16 mouse cellular contexts compared by ENCODE assay signal in the genomic region with DNA sequence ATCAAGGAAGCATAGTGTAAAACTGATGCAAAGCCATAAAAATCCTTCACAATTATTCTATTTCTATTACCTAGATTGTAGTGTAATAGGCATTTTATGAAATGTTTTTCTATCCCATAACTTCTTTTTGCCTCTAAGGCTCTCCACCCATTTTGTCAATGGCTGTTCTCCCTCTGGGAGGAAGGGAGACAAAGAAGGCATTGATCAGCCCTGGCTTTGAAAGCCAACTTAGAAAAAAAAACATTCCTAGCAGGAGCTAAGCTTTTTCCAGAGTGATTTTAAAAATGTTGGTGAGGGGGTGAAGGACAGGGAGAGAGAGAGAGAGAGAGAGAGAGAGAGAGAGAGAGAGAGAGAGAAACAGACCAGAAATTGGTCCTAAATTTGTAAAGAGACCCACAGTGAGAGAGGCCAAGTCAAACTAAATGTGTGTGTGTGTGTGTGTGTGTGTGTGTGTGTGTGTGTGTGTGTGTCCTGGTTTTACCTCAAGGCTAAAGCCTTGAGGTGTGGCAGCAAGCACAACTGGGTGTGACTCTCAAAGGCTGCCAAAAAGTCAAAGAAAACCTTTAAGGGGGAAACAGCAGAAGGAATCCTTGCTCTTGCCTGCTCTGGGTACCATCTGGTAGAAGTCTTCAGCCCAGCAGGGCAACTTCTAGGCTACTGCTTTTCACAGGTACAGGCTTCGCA.
A peak's percentile ranks its signal among the peaks of the same experiment; 100 is the strongest.
DNase-seq lines count a peak whose midpoint lies in the region; TF ChIP-seq lines count a peak whose summit lies in the region.
"Had no signal": no experiment of that assay in that cellular context is flagged by ENCODE, and none has a peak within 500 bp of the region (broad histone marks: within the 10 kb centered on the region; RNA-seq: fewer than 3 reads in every experiment).

No protein-coding gene starts in this region.

- DNase-seq in heart, adult 8-10 months (ENCODE audit: low spot score) = peak; percentile 13
- no peak for DNase-seq in heart, postnatal 10 days
- peak; percentile 35 for DNase-seq in ES-CJ7 (ENCODE audit: low read depth, low spot score)
- DNase-seq in brain, embryonic 14.5 days (ENCODE audit: low read depth) = peak; percentile 43
- DNase-seq in large intestine, adult 2 months (ENCODE audit: low read depth, low spot score) = peak; percentile 35
- no peak for DNase-seq in urinary bladder, postnatal 25 days (ENCODE audit: low spot score)
- no peak for DNase-seq in kidney, postnatal 25 days
- no peak for DNase-seq in left cerebral cortex, postnatal 14 days (ENCODE audit: low spot score in 2 of 2)
- DNase-seq: adrenal gland, postnatal 36 days; B cell, adult 2 months; cerebellum, postnatal 36 days; gastrocnemius, adult 2 months; heart, postnatal 4 days; kidney, postnatal 14 days; lung, postnatal 36 days; spleen, adult 18-20 months had no signal

- 55% methylated on average over 1 of the region's 1 CpGs for WGBS in large intestine, adult 2 months

- no peak for TF ChIP-seq CTCF in brain, embryonic 14.5 days (IDR thresholded peaks at IDR 0.05; ENCODE audit: borderline replicate concordance, extremely low read depth, insufficient read depth, insufficient read length)

- intact Hi-C loops in heart, postnatal 10 days (cut with DNase I) = no loop called here
- intact Hi-C loops in left cerebral cortex, postnatal 14 days (cut with DNase I) = no loop called here

- TF ChIP-seq POLR2A in brain, embryonic 14.5 days (IDR thresholded peaks at IDR 0.05; ENCODE audit: borderline replicate concordance, extremely low read depth, insufficient read depth, insufficient read length, poor library complexity, severe bottlenecking) = no peak

Comparison
In these comparisons a context has a peak if more than half of its experiments do, and no peak if none do; other contexts are left out.
1. DNase-seq: peak in heart, adult 8-10 months (single experiment), ES-CJ7 (single experiment), brain, embryonic 14.5 days (single experiment) and large intestine, adult 2 months (single experiment); none in heart, postnatal 10 days (0 of 2), urinary bladder, postnatal 25 days (single experiment), kidney, postnatal 25 days (0 of 2) and left cerebral cortex, postnatal 14 days (0 of 2).